Mouse (Mus musculus) gastrocnemius, postnatal 10 days (tissue): Measurements from ENCODE around the gene Rapgef4. TPM values are rescaled to one million over a fixed set of nuclear protein-coding genes. Genes with fewer than 3 reads are reported as not detected.

Experiments used
- DNase-seq: peaks from one replicate; pipeline ENCODE4 v3.0.0; 2021; ENCODE audit warnings: mixed read lengths
- total RNA-seq, 2 experiments: library from RNA; stranded (reverse); gene quantifications; 2 replicates each; pipeline ENCODE4 v1.2.3; 2021

The Rapgef4 gene
- total RNA-seq, 2 experiments from 2014 or later: 2.4 to 4.4 TPM

DNA sequence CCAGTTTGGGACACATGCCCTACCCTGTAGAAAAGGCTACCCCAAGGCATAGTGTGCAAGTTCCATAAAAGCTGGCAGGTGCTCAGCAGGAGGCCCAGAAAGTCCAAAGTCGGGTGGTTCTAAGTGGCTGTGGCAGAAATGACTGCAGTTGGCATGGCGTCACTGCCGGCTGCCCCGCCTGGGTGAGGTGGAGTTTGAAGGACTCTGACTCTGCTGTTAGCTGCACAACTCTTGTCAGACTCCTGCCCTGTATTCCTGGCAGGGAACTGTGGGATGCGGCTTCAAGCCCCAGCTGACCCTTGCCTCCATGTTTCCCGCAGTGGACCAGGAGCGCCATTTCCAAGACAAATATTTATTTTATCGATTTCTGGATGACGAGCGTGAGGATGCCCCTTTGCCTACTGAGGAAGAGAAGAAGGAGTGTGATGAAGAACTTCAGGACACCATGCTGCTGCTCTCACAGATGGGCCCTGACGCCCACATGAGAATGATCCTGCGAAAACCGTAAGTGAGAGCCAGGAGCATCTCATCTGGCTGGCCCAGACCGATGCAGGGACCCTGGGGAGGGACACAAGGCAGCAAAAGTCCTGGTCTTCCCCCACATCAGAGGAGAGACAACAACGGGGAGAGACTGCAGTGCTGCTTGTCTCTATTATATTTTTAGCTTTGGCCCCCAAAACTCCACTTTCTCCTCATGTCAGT, 198.7 kb downstream of the Rapgef4 start:
- DNase-seq: no peak

DNA sequence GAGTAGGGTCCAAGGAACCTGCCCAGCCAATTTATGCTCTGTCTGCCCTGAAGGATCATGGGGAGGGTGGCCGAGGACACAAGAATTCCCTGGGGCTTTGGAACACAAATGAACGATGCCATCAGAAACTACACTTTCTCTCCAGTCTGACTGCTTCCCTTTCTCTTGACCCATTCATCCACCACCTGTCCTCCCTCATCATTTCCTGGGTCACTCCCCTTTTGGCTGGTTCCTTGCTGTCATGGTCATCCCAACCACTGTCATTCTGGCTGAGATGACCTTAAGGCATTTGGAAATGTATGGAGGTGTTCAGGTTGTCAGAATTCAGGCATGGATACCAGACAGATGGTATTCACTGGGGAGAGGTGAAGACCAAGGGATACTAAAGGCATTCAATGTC, 200.4 kb downstream of the Rapgef4 start:
- DNase-seq: no peak

DNA sequence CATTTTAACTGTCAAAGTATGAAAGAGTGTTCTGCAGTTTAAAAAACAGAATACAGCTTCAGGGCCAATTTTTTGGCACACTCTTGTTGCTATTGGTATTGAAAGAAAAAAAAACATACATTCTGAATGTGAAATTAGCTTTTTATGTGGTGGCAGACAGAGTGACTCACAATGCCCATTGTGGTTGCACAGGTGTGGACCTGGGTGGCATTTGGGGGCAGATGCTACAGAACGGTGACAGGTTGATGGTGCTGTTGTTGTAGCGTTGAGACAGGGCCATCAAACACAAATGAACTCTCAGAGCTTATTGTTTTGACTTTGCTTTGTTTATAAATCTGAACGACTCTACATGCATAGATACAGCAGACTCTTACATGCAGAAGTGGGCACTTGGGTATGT, 202.7 kb downstream of the Rapgef4 start:
- DNase-seq: no peak

DNA sequence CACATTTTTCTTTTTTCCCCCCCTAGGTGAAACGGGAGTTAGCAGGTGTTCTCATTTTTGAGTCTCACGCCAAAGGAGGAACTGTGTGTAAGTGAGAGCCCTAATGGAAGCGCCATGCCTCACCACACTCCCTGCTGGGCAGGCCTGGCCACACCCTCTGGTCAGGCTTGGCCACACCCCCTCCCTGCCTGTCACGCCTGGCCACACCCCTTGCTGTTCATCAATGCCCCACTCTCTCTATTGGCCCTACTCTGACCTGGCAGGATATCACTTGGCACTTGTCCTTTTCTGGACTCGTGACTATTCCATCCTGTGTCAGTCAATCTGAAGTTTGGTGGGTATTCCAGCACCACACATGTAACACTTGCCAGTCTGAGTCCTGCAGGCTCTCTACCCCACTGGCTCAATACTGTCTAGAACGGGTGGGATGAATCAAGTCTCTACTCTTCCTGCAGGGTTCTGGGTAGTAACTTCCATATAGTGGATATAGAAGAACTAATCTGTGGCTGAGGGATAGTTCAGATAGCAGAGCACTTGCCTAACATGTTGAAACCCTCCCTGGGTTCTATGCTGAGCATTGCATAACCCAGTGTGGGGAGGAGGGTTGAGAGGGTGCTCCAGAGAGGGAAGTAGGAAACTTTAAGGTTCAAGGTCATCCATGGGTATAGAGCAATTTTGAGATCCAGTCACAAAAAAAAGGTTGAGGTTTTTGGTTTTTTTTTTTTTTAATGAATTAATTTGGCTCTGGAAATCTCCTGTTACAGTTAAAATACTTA, 215.3 kb downstream of the Rapgef4 start:
- no peak for DNase-seq

DNA sequence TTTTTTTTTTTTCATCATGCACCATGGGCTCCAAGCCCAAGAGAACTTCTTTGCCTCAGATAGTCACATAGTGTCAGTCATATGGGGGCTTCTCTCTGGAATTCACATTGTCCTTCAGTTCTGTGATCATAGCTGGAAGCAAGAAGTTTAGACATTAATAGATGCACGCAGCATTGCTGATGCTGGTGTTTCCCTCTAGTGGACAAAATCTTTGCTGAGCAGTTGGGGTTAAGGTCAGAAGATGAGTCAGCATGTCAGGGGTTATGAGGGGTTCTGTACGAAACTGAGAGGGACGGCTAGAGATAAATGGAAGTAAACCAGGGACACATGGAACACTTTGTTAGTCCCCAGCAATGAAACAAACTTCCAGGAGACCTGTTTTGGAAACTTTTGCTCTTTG, 216.0 kb downstream of the Rapgef4 start:
- no peak for DNase-seq

DNA sequence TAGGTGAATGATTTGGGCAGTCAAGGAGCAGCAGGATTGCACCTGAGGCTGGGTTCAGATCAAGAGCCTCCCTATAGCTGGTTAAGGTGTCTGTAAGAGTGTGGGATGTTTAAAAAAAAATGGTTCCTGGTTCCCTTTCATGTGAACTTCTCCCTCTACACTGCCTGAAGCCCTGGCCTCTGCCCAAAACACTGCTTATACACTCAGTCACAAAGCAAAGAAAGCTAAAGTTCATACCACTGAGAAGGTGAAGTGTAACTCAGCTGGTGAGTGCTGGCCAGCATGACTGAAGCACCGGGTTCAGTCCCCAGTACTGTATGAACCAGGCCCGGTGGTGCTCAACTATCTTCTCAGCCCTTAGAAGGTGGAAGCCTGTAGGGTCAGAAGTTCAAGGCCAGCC, 218.4 kb downstream of the Rapgef4 start:
- DNase-seq: no peak

DNA sequence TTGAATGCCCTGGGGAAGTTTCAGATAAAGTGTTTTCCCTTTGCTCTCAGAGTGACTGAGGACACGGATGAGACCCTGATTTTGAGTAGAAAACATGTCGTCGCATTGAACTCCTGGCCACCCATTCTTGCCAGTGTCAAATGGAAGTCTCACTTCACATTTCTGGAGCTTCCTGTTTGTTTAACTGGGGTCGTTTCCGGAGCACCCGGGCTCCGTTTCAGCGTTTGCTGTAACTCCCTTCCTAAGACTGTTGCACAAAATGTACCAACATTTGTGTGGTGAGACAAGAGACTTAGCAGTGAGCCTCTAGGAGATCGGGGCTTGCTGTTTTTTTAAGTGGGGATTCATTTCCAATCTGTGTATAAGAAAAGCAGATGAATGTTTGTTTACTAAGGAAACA, 220.5 kb downstream of the Rapgef4 start:
- no peak for DNase-seq

DNA sequence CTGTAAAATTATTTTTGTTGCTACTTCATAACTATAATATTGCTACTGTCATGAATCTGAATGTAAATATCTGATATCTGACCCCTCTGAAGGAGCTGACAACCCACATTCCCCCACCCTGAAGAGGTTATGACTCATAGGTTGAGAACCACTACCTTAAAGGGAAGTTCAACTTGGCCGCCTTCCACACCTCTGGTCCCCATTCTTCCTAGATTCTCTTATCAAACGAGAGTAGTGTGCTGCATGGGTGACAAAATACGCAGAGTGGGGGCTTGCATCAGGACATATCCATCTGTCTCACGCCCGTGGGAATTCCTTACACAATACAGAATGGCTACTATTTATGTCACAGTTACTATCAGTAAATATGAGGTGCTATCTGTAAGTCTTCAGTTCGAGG, 221.2 kb downstream of the Rapgef4 start:
- no peak for DNase-seq

DNA sequence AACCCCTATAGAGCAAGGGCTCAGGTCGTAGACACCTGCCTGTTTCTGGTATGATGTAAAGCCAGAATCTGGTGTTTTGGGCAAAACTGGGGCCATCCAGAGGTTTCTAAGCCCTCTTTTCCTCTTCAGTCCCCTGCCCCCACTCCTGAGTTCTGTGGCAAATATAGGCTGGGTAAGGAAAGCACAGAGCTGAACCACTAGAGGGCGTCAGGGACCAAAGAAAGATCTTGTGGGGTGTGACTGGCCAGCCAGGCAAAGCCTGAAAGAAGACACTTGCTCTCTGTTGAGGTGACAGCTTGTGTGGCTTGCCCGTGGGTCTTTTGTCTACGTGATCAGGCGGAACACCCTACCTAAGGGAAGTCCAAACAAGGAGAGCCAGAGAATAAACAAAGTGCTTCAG, 222.6 kb downstream of the Rapgef4 start:
- DNase-seq: peak; percentile 77

DNA sequence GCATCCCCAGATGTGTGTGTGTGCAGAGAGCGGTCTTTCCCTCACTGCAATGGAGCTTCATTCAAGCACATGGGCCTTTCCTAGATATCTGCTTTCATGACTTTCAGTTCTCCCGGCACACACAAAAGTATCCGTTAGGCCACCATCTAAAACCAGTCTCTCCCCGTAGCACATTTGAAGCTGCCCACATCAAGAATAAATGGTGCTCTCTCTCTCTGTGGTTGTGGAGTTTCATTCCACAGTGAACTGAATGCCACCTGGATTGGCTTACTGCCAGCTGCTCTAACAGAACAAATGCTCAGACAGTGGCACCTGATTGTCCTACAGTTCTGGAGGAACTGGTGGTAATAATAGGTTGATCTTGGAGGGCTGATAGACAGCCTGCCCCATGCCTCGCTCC, 224.8 kb downstream of the Rapgef4 start:
- no peak for DNase-seq

DNA sequence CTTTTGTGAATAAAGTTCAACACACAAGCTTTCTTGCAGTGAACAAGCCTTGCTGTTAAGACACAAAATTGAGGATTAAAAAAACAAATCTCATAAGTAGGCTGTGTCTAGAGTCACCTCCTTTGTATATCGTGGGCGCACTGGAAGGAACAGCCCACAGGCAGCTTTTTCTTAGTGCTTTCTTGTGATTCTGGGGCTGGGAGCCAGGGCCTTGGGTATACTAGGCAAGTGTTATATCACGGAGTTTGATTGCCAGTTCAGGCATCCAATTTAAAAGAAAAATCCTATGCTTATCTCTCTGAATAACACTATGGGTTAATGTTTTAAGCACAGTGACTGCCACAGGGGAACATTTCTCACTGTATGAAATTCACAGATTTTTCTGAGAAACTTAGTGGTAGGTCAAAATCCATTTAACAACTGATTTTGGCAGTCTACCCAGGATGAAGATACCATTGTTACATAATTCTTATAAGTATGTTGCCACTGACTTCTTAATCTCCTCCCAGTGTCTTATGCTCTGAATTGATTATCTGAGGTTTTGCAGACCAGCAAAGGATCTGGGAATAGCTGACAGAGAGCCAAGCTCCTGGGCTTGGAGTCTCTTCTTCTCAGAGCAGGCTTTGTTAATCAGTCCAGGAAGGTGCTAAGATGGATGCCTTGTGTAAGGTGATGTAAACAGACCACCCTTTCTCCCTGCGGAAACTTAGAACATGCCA, 225.6 kb downstream of the Rapgef4 start:
- DNase-seq: no peak

DNA sequence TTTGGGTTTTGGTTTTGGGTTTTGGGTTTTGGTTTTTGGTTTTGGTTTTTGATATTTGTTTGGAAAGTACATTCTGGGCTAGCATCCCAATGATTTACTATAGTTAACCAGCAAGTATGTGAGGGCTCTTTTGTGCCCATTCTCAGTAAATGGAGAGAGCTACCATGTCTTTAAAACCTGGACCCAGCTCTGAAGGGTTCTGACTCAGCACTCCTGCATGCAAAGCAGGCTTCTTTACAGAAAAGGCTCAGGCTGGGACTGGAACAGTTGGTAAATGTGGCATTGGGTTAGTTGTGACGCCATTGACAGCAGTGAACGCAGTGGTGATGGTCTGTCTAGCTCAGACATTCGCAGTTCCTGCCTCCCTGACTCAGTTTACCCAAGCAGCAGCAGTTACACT, 236.3 kb downstream of the Rapgef4 start:
- no peak for DNase-seq

DNA sequence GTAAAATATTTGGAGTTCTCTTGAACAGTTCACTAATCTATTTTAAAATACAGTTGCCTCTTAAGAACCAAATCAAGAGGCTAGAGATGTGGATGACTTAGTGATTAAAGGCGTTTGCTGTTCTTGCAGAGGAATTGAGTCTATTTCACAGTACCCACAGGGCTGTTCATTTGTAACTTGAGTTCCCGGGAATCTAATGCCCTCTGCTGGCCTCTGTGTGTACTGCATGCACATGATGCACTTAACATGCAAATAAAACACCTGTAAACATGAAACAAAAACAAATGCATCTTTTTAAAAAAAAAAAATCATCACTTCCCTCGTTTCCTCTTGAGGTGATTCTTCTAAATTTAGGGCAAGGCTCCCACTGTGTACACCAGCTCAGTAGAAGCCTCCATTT, 238.9 kb downstream of the Rapgef4 start:
- DNase-seq: peak; percentile 60

DNA sequence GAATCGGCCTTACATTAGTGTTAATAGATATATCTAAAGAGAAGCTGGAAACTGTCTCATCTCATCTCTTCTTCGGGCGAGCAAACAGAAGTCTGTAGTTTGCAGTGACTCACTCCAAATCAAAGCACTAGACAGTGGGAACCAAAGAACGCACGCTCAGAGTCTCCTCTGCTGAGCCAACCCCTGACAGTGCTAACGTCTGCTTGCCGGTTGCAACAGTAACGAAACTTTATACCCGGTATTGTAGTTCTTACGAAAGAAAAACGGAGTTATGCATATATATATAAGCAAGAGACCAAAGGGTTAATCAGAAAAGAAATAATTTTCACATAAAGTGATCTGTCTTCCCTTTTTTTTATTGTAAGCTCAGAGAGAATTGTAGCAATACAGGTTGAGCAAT, 240.2 kb downstream of the Rapgef4 start:
- no peak for DNase-seq

DNA sequence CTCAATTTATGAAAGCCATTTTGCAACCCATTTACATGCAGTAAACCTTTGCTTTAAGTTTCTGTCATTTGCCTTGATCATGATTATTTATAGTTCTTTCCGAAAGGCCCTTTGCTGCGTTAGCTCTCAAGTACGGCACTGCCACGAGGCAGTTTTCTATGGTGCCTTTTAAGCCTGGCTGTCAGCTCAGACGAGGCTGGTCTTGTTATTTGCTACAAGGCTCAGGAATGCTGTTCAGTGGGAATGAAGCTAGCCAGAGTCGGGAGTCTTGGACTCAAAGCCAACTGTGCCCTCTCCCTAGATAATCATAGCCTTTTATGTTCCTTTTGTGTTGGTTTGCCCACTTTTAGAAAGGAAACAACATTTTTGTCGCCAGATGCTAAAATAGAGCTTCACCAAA, 240.7 kb downstream of the Rapgef4 start:
- DNase-seq: no peak

DNA sequence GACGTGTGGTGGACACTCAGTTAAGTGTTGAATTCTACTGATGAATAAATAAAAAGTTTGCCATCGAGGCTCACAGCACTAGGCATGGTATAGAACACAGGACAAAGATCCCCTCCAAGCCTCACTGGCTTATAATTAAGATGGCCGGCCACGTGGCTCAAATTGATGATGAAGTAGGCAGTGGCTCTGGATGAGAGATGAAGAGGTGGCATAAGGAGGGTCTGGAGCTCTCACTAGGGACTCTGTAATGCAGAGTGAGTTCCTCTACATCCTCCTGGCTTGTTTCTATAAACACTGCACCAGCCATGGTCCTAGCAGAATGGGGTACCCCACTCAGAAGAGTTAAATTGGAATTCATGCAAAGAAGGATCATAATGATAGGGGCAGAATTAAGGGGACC, 241.2 kb downstream of the Rapgef4 start:
- DNase-seq: no peak

DNA sequence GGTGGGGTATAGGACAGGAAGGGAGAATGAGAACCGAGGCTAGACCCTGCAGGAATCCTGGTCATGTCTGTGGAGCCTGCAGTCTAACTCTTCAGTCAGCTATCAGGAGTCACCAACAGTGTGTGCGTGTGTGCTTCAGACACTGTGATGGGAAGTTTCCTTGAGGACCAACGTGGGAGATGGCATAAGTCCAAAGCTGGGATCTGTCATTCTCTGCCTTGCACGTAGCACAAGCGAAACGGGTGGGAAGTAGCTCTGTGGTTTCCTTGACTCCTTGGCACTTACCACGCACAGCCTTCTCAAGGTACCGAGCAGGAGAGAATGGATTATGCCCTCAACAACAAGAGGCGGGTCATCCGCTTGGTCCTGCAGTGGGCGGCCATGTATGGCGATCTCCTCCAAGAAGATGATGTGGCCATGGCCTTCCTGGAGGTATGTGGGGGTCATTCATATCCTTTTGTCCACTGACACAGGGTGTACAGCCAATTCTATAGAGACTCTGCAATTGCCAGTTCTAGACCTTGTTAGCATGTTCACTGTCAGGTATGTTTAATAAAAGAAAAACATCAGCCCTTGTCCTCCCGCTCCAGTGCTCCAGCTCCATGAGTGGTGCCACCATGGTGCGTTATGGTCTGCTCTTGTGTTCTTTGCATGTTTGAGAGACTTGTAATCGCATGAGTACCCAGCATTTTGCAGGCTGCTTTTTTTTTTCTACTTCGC, 241.9 kb downstream of the Rapgef4 start:
- no peak for DNase-seq

DNA sequence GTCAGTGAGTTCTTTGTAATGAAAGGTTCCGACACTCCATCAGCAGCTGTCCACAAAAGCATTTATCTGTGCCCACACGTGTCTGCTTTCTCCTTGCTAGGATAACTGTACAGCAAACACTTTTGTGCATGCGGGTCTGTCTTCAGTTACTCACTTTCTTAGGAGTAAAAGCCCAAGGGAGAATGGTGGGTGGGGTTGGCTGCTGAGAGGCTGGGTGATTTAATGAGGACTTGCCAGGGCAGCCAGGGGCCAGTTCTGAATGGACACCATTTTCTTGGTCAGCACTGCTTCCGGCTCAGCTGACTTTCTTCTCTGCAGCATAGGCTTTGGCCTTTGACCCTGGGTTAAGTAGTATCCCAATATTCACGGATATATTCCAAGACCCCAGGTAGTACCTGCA, 242.4 kb downstream of the Rapgef4 start:
- DNase-seq: no peak

DNA sequence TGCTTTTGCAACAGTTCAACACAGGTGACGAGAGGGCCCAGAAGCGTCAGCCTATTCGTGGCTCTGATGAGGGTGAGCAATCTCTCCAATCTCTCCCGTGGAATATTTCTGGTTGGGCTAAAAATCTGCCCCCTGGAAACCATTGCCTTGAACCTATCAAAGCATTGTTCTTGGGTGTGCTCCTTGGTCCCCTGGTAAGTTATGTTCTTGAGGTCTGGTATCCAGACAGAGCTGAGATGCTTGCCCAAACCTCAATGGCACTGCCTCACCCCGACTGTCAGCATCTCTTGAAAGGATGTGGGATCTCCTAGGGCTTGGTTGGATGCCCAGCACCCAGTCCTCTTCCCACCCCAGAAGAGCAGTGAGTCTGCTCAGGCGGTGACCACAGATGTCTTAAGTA, 245.0 kb downstream of the Rapgef4 start:
- DNase-seq: no peak

DNA sequence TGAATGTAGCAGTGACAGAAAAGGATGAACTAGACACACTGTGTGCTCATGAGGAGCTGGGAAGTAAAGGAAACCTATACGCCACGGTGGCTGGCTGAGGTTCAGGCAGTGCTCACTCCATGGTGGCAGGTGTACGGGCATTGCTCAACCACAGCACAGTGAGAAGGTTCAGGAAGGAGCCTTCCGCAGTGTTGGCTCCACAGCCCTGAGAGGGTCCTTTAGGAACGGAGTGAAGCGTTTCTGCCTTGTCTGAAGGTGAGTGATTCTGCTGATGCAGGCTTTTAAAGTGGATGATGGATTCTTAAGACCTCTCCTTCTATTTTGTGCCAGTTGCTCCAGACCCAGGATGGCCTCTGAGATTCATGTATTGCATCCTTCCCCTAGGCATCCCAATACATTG, 246.4 kb downstream of the Rapgef4 start:
- DNase-seq: no peak

DNA sequence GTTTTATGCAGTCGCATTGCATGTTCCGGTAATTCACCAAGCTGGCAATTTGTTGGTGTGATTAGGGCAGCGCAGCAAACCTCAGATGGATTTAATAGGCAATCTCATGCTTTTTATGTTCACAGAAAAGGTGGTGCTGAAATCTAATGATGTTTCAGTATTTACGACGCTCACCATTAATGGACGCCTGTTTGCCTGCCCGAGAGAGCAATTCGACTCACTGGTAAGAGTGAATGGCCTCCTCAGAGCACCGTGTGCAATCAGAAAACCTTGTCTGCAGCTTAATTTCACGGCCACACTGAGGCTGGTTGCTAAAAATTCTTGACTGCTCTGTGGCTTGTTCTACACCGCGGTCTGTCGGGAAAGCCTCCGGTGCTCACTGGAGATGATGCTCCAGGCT, 247.8 kb downstream of the Rapgef4 start:
- no peak for DNase-seq

DNA sequence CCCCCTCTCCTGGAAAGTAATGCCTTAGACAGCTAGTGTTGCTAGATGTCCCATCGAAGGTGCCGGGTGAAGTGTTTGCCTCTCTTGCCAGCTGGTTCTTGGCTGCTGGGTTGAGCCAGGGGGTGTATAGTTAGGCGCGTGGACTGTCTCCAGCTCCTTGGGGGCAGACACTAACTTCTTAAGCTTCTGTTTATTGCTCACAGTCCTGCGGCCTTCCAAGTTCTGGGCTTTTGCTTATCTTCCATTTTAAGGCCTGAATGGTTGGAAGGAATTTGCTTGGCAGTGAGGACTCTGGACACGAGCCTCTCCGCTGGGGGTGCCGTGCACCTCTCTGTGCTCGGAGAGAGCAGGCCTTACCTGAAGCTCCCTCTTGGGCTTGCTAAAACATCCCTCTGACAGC, 249.5 kb downstream of the Rapgef4 start:
- DNase-seq: no peak

DNA sequence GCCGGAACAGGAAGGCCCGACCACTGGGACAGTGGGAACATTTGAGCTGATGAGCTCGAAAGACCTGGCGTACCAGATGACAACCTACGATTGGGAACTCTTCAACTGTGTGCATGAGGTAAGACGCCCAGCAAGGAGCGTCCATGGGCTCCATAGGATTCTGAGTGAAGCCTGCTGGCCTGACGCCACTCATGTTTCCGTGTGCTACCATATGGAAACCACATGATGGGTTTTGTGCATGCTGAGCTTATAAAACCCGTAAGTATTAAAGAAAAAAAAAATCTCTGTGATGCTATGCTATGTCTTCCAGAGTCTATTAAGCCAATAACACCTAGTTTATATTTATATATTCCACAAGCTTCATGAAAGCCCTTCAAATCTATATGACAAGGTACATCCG, 253.0 kb downstream of the Rapgef4 start:
- no peak for DNase-seq
